Mouse (Mus musculus) thymus, adult 2 months (tissue): Measurements from ENCODE around the gene Btk. TPM values are rescaled to one million over a fixed set of nuclear protein-coding genes. Genes with fewer than 3 reads are reported as not detected.

Source experiments
- DNase-seq: peaks from one replicate; pipeline ENCODE4 v3.0.0; 2021
- H3K27ac ChIP-seq: fragments of 200-500 bp; 2 replicates; pipeline ENCODE4 v1.5.1; 2012; ENCODE audit warnings: low read length, control low read depth; ENCODE audit not compliant: control insufficient read depth, insufficient read depth
- H3K27me3 ChIP-seq: fragments of 200-500 bp; 2 replicates; pipeline ENCODE4 v1.6.1; 2012; ENCODE audit warnings: mild to moderate bottlenecking, low read length, moderate library complexity, mixed read lengths; ENCODE audit not compliant: control insufficient read depth, insufficient read depth
- H3K36me3 ChIP-seq: fragments of 200-500 bp; 2 replicates; pipeline ENCODE4 v1.6.1; 2012; ENCODE audit warnings: mild to moderate bottlenecking, low read length, moderate library complexity; ENCODE audit not compliant: control insufficient read depth, insufficient read depth
- H3K4me1 ChIP-seq: fragments of 200-500 bp; replicated peaks from 2 replicates; pipeline ENCODE4 v1.6.1; 2012; ENCODE audit warnings: low read length; ENCODE audit not compliant: control insufficient read depth, insufficient read depth
- H3K4me3 ChIP-seq: fragments of 200-500 bp; 2 replicates; pipeline ENCODE4 v1.5.1; 2012; ENCODE audit warnings: mild to moderate bottlenecking, low read length, control low read depth, moderate library complexity; ENCODE audit not compliant: control insufficient read depth, insufficient read depth
- CTCF ChIP-seq: fragments of 200-500 bp; IDR thresholded peaks from 2 replicates; pipeline ENCODE4 v1.5.1; 2012; ENCODE audit warnings: mild to moderate bottlenecking, control low read depth, low read length, moderate library complexity, borderline replicate concordance; ENCODE audit not compliant: control insufficient read depth, poor library complexity, insufficient read depth; ENCODE audit errors: extremely low read depth
- POLR2A ChIP-seq: fragments of 200-500 bp; IDR thresholded peaks from 2 replicates; pipeline ENCODE4 v1.6.1; 2012; ENCODE audit warnings: mild to moderate bottlenecking, low read length, control low read depth, moderate library complexity; ENCODE audit not compliant: control insufficient read depth, poor library complexity, insufficient read depth; ENCODE audit errors: extremely low read depth
- WGBS: fragments of 180-500 bp; shearing (Covaris S2); methylation state at CpG from one replicate; pipeline ENCODE4 v1.1.7; 2018; 5-methylcytosine and 5-hydroxymethylcytosine counted together
- polyA plus RNA-seq: library from polyadenylated mRNA; depleted of rRNA; stranded (reverse); fragments of >200 nt; gene quantifications from 2 replicates; pipeline ENCODE4 v1.2.3, GENCODE M21; 2012; rRNA removed

Gene Btk
- polyA plus RNA-seq, 1 experiment = 1.5 TPM

DNA sequence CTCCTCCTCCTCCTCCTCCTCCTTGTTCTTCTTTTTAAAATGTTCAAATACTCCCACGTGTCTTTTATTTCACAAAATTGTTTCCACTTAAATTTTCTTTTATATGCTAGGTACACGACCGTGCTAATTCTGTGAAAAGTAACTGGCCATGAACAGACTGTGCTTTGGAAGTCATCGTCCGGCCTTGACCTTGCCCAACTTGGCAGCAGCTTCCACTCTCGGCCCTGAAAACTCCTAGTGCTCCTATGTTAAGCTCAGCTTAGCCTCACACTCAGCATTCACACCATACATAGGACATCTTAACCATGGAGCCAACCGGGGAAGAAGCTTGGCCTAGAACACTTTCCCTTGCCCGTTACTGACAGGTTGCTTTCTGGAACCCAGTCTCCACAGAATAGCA is 82.7 kb downstream of the Btk start:
- Histone ChIP-seq H3K27me3 (no peaks in the 10 kb centered on the region), H3K27ac (no peak overlapping the region), H3K36me3 (no peaks in the 10 kb centered on the region), H3K4me1 (no peaks in the 10 kb centered on the region), H3K4me3 (no peak overlapping the region)
- no peak for DNase-seq
- TF ChIP-seq POLR2A = no peak
- no peak for TF ChIP-seq CTCF
- 83% methylated on average over 8 of the region's 8 CpGs for WGBS

Other genes starting within 250 kb of the Btk start
- 0.97 and 1.1 TPM in 2 replicates for gene Drp2, start 179.0 kb downstream of the Btk start, polyA plus RNA-seq
- not detected in 2 replicates for gene Taf7l, start 107.1 kb downstream of the Btk start, polyA plus RNA-seq
- gene Timm8a1, start 41.7 kb downstream of the Btk start, polyA plus RNA-seq = 1.8 TPM in 2 replicates
- gene Rpl36a, start 2.1 kb upstream of the Btk start, polyA plus RNA-seq = 157 and 177 TPM in 2 replicates
- 2.0 TPM in 2 replicates for gene Gla, start 17.6 kb upstream of the Btk start, polyA plus RNA-seq
- 15.9 and 18.2 TPM in 2 replicates for gene Hnrnph2, start 17.6 kb upstream of the Btk start, polyA plus RNA-seq
- gene Armcx4, start 102.9 kb upstream of the Btk start, polyA plus RNA-seq = 0.70 and 0.73 TPM in 2 replicates
- 2.8 TPM in 2 replicates for gene Armcx1, start 134.4 kb upstream of the Btk start, polyA plus RNA-seq
- gene Armcx6, start 167.8 kb upstream of the Btk start, polyA plus RNA-seq = 3.4 and 4.0 TPM in 2 replicates
- 3.8 and 5.8 TPM in 2 replicates for gene Armcx3, start 173.0 kb upstream of the Btk start, polyA plus RNA-seq
- gene Armcx2, start 225.7 kb upstream of the Btk start, polyA plus RNA-seq = 15.9 and 16.9 TPM in 2 replicates